Mouse (Mus musculus): ENCODE measurements around the gene Rftn2. TPM values are rescaled to one million over a fixed set of nuclear protein-coding genes. Genes with fewer than 3 reads are reported as not detected.
A peak's percentile ranks its signal among the peaks of the same experiment; 100 is the strongest.

Rftn2 gene
- total RNA-seq, 2 experiments from 2014 or later = 10.8 to 11.0 TPM

GRCm38 (mm10) chr1:55211081-55211480 lies 15.5 kb downstream of the Rftn2 start:
- no peak for DNase-seq

- DNase-seq = peak; percentile 29 to 46
Measured at GRCm38 (mm10) chr1:55210202-55210965, 16.2 kb downstream of the Rftn2 start.

- DNase-seq = no peak
Measured at GRCm38 (mm10) chr1:55208500-55209140, 18.0 kb downstream of the Rftn2 start.

GRCm38 (mm10) chr1:55207561-55207960 lies 19.0 kb downstream of the Rftn2 start:
- DNase-seq = no peak

GRCm38 (mm10) chr1:55205808-55206327 lies 20.7 kb downstream of the Rftn2 start:
- no peak for DNase-seq

GRCm38 (mm10) chr1:55201850-55202752 lies 24.5 kb downstream of the Rftn2 start:
- peak; percentile 75 to 80 for DNase-seq

- DNase-seq = no peak
Measured at GRCm38 (mm10) chr1:55198719-55199118, 27.9 kb downstream of the Rftn2 start.

GRCm38 (mm10) chr1:55196327-55197003 lies 30.1 kb downstream of the Rftn2 start:
- no peak for DNase-seq

- no peak for DNase-seq
Measured at GRCm38 (mm10) chr1:55195021-55195420, 31.6 kb downstream of the Rftn2 start.

- DNase-seq = no peak
Measured at GRCm38 (mm10) chr1:55194064-55194915, 32.3 kb downstream of the Rftn2 start.

GRCm38 (mm10) chr1:55193316-55193715 lies 33.3 kb downstream of the Rftn2 start:
- peak; percentile 57 to 61 for DNase-seq

- peak in 1 of 2 experiments; percentile 50 for DNase-seq
Measured at GRCm38 (mm10) chr1:55192824-55193223, 33.8 kb downstream of the Rftn2 start.

GRCm38 (mm10) chr1:55192015-55192414 lies 34.6 kb downstream of the Rftn2 start:
- no peak for DNase-seq

- no peak for DNase-seq
Measured at GRCm38 (mm10) chr1:55186592-55187210, 39.9 kb downstream of the Rftn2 start.

- DNase-seq = no peak
Measured at GRCm38 (mm10) chr1:55185718-55186117, 40.9 kb downstream of the Rftn2 start.

GRCm38 (mm10) chr1:55182392-55182791 lies 44.2 kb downstream of the Rftn2 start:
- no peak for DNase-seq

- DNase-seq = no peak
Measured at GRCm38 (mm10) chr1:55179917-55180566, 46.5 kb downstream of the Rftn2 start.

GRCm38 (mm10) chr1:55174558-55175034 lies 52.0 kb downstream of the Rftn2 start:
- no peak for DNase-seq

- DNase-seq = no peak
Measured at GRCm38 (mm10) chr1:55173720-55174557, 52.6 kb downstream of the Rftn2 start.

Data from heart, adult 18-20 months (tissue).